Mouse (Mus musculus) lung, embryonic 14.5 days (tissue): Measurements from ENCODE around the gene Tgfb1. TPM values are rescaled to one million over a fixed set of nuclear protein-coding genes. Genes with fewer than 3 reads are reported as not detected.
A peak's percentile ranks its signal among the peaks of the same experiment; 100 is the strongest.

Experiments used
- ATAC-seq: fragments of 200-750 bp; cut with Nextera tagmentation; 2 replicates; pipeline ENCODE4 v1.8.0; 2017; ENCODE audit warnings: mild to moderate bottlenecking, moderate TSS enrichment, moderate library complexity; ENCODE audit not compliant: insufficient read depth
- DNase-seq: peaks from one replicate; pipeline ENCODE4 v3.0.0-alpha.2; 2015
- H3K27ac ChIP-seq: fragments of 300-500 bp; sonication (generic); 2 replicates; pipeline ENCODE4 v1.5.1; 2014; ENCODE audit warnings: low read depth, mild to moderate bottlenecking, moderate library complexity
- H3K27me3 ChIP-seq: fragments of 300-500 bp; sonication (generic); 2 replicates; pipeline ENCODE4 v1.6.1; 2014; ENCODE audit warnings: low read length, control low read depth; ENCODE audit not compliant: insufficient read depth
- H3K36me3 ChIP-seq: fragments of 300-500 bp; sonication (generic); 2 replicates; pipeline ENCODE4 v1.6.1; 2014; ENCODE audit warnings: control low read depth; ENCODE audit not compliant: insufficient read depth
- H3K4me1 ChIP-seq: fragments of 300-500 bp; sonication (generic); 2 replicates; pipeline ENCODE4 v1.6.1; 2014; ENCODE audit warnings: antibody characterized with exemption, control low read depth; ENCODE audit not compliant: insufficient read depth
- H3K4me2 ChIP-seq: fragments of 300-500 bp; sonication (generic); 2 replicates; pipeline ENCODE4 v1.6.1; 2014; ENCODE audit warnings: mild to moderate bottlenecking
- H3K4me3 ChIP-seq: fragments of 300-500 bp; sonication (generic); 2 replicates; pipeline ENCODE4 v1.5.1; 2014; ENCODE audit warnings: low read depth, low read length
- H3K9ac ChIP-seq: fragments of 300-500 bp; sonication (generic); 2 replicates; pipeline ENCODE4 v1.6.1; 2014
- H3K9me3 ChIP-seq: fragments of 300-500 bp; sonication (generic); 2 replicates; pipeline ENCODE4 v1.6.1; 2016; ENCODE audit warnings: low read depth, low read length, control low read depth
- CTCF ChIP-seq: IDR thresholded peaks from 2 replicates; pipeline ENCODE4 v1.5.1; 2016; ENCODE audit warnings: antibody characterized with exemption, low read depth
- WGBS: fragments of 180-500 bp; shearing (Covaris S2); extraction: QIAGEN DNeasy Blood & Tissue Kit; methylation state at CpG from one replicate; pipeline ENCODE4 v1.1.7; 2014; 5-methylcytosine and 5-hydroxymethylcytosine counted together
- polyA plus RNA-seq: library from polyadenylated mRNA; unstranded; fragments of >200 nt; fragmentation: Nextera tagmentation; extraction: Ambion mirVana; gene quantifications from 2 replicates; pipeline ENCODE4 v1.2.1, GENCODE M21; 2014

The Tgfb1 gene
- polyA plus RNA-seq, 1 experiment from 2014 or later = 4.1 TPM

GRCm38 (mm10) chr7:25711165-25711564 lies 24.4 kb downstream of the Tgfb1 start:
- no peak for DNase-seq
- 0 out of 2 replicates have a peak overlapping the region, but pooled peaks have one; percentile 20 for H3K9ac ChIP-seq
- peaks cover 46% of the 10 kb centered on the region for H3K36me3 ChIP-seq
- peaks cover 21% of the 10 kb centered on the region for H3K4me1 ChIP-seq
- H3K9me3 ChIP-seq = no peaks in the 10 kb centered on the region
- no peak overlapping the region for H3K27ac ChIP-seq
- no peak for TF ChIP-seq CTCF
- H3K27me3 ChIP-seq = no peaks in the 10 kb centered on the region
- no peak for ATAC-seq
- 58% methylated on average over 5 of the region's 5 CpGs for WGBS
- H3K4me3 ChIP-seq = no peak overlapping the region
- no peak overlapping the region for H3K4me2 ChIP-seq

- Histone ChIP-seq H3K9me3 (no peaks in the 10 kb centered on the region), H3K27ac (no peak overlapping the region), H3K27me3 (no peaks in the 10 kb centered on the region), H3K4me1 (peaks cover 17% of the 10 kb centered on the region; the same call in 1 of the 2 replicates), H3K4me3 (no peak overlapping the region), H3K9ac (no peak overlapping the region), H3K36me3 (peaks cover 49% of the 10 kb centered on the region), H3K4me2 (no peak overlapping the region)
- no peak for TF ChIP-seq CTCF
- 16% methylated on average over 7 of the region's 7 CpGs for WGBS
- no peak for ATAC-seq
- no peak for DNase-seq
These were observed 25.0 kb downstream of the Tgfb1 start for GRCm38 (mm10) chr7:25711731-25712197.

GRCm38 (mm10) chr7:25712801-25713200 lies 26.0 kb downstream of the Tgfb1 start:
- TF ChIP-seq CTCF = no peak
- H3K4me1 ChIP-seq = peaks cover 15% of the 10 kb centered on the region; the same call in 1 of the 2 replicates

GRCm38 (mm10) chr7:25714581-25714980 lies 27.8 kb downstream of the Tgfb1 start:
- ATAC-seq (no peak), DNase-seq (no peak)
- Histone ChIP-seq H3K27ac (no peak overlapping the region), H3K27me3 (no peaks in the 10 kb centered on the region), H3K9me3 (no peaks in the 10 kb centered on the region), H3K4me1 (peaks cover 13% of the 10 kb centered on the region; the same call in 1 of the 2 replicates), H3K4me3 (no peak overlapping the region), H3K4me2 (no peak overlapping the region), H3K9ac (no peak overlapping the region), H3K36me3 (peaks cover 51% of the 10 kb centered on the region)
- TF ChIP-seq CTCF = no peak
- 92% methylated on average over 8 of the region's 8 CpGs for WGBS

More at GRCm38 (mm10) chr7:25712801-25713200, 26.0 kb downstream of the Tgfb1 start:
- Histone ChIP-seq H3K9ac (no peak overlapping the region), H3K9me3 (no peaks in the 10 kb centered on the region), H3K27me3 (no peaks in the 10 kb centered on the region), H3K4me3 (no peak overlapping the region), H3K4me2 (no peak overlapping the region), H3K36me3 (peaks cover 51% of the 10 kb centered on the region), H3K27ac (no peak overlapping the region)
- DNase-seq = no peak
- WGBS = 86% methylated on average over 9 of the region's 9 CpGs
- ATAC-seq = no peak

GRCm38 (mm10) chr7:25715731-25716271 lies 29.0 kb downstream of the Tgfb1 start:
- WGBS = 96% methylated on average over 22 of the region's 22 CpGs
- DNase-seq (no peak), ATAC-seq (no peak)
- TF ChIP-seq CTCF = no peak
- Histone ChIP-seq H3K4me1 (0 out of 2 replicates have a peak, but pooled peaks cover 4% of the 10 kb centered on the region), H3K36me3 (peaks cover 59% of the 10 kb centered on the region), H3K4me3 (no peak overlapping the region), H3K9me3 (no peaks in the 10 kb centered on the region), H3K27me3 (no peaks in the 10 kb centered on the region), H3K4me2 (no peak overlapping the region), H3K27ac (no peak overlapping the region), H3K9ac (no peak overlapping the region)

- Histone ChIP-seq H3K9me3 (no peaks in the 10 kb centered on the region), H3K4me1 (no peaks in the 10 kb centered on the region), H3K4me2 (peak overlapping the region; percentile 58), H3K4me3 (peak overlapping the region; percentile 59; the same call in 1 of the 2 replicates), H3K27me3 (no peaks in the 10 kb centered on the region), H3K36me3 (peaks cover 65% of the 10 kb centered on the region), H3K9ac (no peak overlapping the region), H3K27ac (no peak overlapping the region)
- no peak for TF ChIP-seq CTCF
- WGBS = 84% methylated on average over 3 of the region's 3 CpGs
- DNase-seq = no peak
- no peak for ATAC-seq
These were observed 30.7 kb downstream of the Tgfb1 start for GRCm38 (mm10) chr7:25717478-25717877.

- no peaks in the 10 kb centered on the region for H3K27me3 ChIP-seq
- peaks cover 66% of the 10 kb centered on the region for H3K36me3 ChIP-seq
- H3K9me3 ChIP-seq = no peaks in the 10 kb centered on the region
- 3% methylated on average over 32 of the region's 32 CpGs for WGBS
- ATAC-seq = peak; percentile 79
- DNase-seq = peak; percentile 98
- TF ChIP-seq CTCF = no peak
- H3K27ac ChIP-seq = peak within 1 kb of the TSS; percentile 77
- no peaks in the 10 kb centered on the region for H3K4me1 ChIP-seq
- peak within 1 kb of the TSS; percentile 58 for H3K4me2 ChIP-seq
- peak within 1 kb of the TSS; percentile 59 for H3K4me3 ChIP-seq
- peak within 1 kb of the TSS; percentile 61 for H3K9ac ChIP-seq
These were observed 32.1 kb downstream of the Tgfb1 start, which contains the start of gene Ccdc97 for GRCm38 (mm10) chr7:25718788-25719417. Gene Ccdc97, minus strand, starts transcription at chr7:25719088.
